In the genomic region with DNA sequence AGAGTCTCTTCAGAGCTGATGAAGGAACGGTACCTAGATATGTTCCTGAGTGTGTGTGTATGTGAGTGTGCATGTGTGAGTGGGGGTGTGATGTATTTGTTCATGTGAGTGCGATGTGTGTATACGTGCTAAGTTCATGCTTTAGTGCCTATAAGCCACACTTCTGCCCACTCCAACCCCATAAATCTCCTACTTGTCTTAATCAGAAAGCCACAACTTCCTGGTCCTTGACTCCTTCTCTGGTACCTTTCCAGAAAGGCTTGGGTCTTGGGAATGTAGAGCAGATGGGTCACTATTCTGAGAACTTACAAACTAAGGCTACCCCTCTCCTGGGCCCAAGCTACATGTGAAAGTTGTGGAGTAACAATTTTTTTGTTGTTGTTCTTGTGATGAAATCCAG, we compare ENCODE assay signal across 19 mouse cellular contexts. TPM values are rescaled to one million over a fixed set of nuclear protein-coding genes. Genes with fewer than 3 reads are reported as not detected.
"Had no signal": no experiment of that assay in that cellular context is flagged by ENCODE, and none has a peak within 500 bp of the region (broad histone marks: within the 10 kb centered on the region; RNA-seq: fewer than 3 reads in every experiment).

No protein-coding gene starts in this region.

- ATAC-seq: intestine, postnatal 0 days had no signal

- H3K9ac ChIP-seq: liver, embryonic 13.5 days had no signal

- H3K9me3 ChIP-seq: liver, embryonic 13.5 days had no signal

- H3K36me3 ChIP-seq: liver, embryonic 13.5 days had no signal

- H3K27me3 ChIP-seq: liver, embryonic 13.5 days had no signal

- DNase-seq: kidney, adult 9 months; kidney, postnatal 36 days; layer of hippocampus, adult 9-11 months; liver, embryonic 13.5 days; lung, adult 2 months; lung, postnatal 4 days; midbrain, embryonic 14.5 days; thymus, adult 2 months; thymus, postnatal 14 days; thymus, postnatal 4 days had no signal

- H3K27ac ChIP-seq: liver, embryonic 13.5 days had no signal

- H3K4me3 ChIP-seq: liver, embryonic 13.5 days had no signal

- H3K4me2 ChIP-seq: liver, embryonic 13.5 days; midbrain, embryonic 11.5 days had no signal

RNA-seq across cellular contexts. Expression of a gene that starts 3.2 kb away (rescaled TPM):
- polyA plus RNA-seq: limb, embryonic 11.5 days; liver, adult 2 months; liver, embryonic 13.5 days; liver, embryonic 16.5 days; midbrain, embryonic 11.5 days; midbrain, postnatal 0 days; neural tube, embryonic 11.5 days; neural tube, embryonic 14.5 days; stomach, embryonic 14.5 days had no signal
